Mouse (Mus musculus): Measurements from ENCODE around the gene Stxbp3. TPM values are rescaled to one million over a fixed set of nuclear protein-coding genes. Genes with fewer than 3 reads are reported as not detected.
"Not testable (repeated sequence)": the region's sequence is repeated elsewhere in the genome, so short reads cannot be mapped to it uniquely, and the experiment has no call there.

Stxbp3 gene
- polyA plus RNA-seq, 1 experiment, result 141 TPM

- Histone ChIP-seq H3K27ac (ENCODE audit: insufficient read depth, low read depth, low read length) (peak overlapping the region; percentile 86), H3K4me3 (ENCODE audit: insufficient read depth, low read length) (peak overlapping the region; percentile 47), H3K4me1 (ENCODE audit: control insufficient read depth, insufficient read depth, low read length) (peaks cover 65% of the 10 kb centered on the region)
- TF ChIP-seq POLR2A (IDR thresholded peaks at IDR 0.05; ENCODE audit: borderline replicate concordance, low read depth, low read length) (no peak), CTCF (IDR thresholded peaks at IDR 0.05; ENCODE audit: low read depth, low read length) (no peak)
Measured at GRCm38 (mm10) chr3:108880544-108881507, 40.5 kb upstream of the Stxbp3 start.

DNA sequence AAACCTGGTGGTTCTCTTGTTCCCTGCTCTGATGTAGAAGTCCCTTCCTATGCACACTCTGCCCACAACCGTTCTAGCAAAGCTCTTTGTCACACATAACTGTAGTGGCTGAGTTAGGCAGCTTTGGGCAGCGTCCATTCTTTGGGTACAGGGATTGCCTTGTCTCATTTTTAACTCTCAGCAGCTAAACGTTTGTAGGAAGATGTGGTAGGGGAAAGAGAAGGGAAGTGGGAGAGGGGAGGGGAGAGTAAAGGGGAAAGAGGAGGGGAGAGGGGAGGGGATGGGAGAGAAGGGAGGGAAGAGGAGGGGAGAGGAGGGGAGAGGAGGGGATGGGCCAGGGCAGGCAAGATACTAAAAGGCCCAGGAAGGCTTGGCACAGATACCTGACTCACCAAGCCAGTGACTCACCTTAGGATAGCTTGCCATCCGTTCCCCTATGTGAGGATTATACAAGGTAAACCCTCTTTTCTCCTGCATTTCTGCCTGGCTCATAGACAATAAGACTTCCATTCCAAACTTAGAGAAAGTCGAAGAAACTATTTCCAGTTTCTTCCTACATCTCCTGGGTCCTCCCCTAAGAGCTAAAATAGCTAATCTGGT, 39.6 kb upstream of the Stxbp3 start:
- Histone ChIP-seq H3K4me3 (ENCODE audit: insufficient read depth, low read length) (peak overlapping the region; percentile 47; the same call in 1 of the 2 replicates), H3K4me1 (ENCODE audit: control insufficient read depth, insufficient read depth, low read length) (peaks cover 56% of the 10 kb centered on the region), H3K27ac (ENCODE audit: insufficient read depth, low read depth, low read length) (peak overlapping the region; percentile 86)
- TF ChIP-seq POLR2A (IDR thresholded peaks at IDR 0.05; ENCODE audit: borderline replicate concordance, low read depth, low read length) (no peak), CTCF (IDR thresholded peaks at IDR 0.05; ENCODE audit: low read depth, low read length) (no peak)

- TF ChIP-seq POLR2A (IDR thresholded peaks at IDR 0.05; ENCODE audit: borderline replicate concordance, low read depth, low read length) (no peak), CTCF (IDR thresholded peaks at IDR 0.05; ENCODE audit: low read depth, low read length) (no peak)
- Histone ChIP-seq H3K4me1 (ENCODE audit: control insufficient read depth, insufficient read depth, low read length) (peaks cover 49% of the 10 kb centered on the region), H3K27ac (ENCODE audit: insufficient read depth, low read depth, low read length) (no peak overlapping the region), H3K4me3 (ENCODE audit: insufficient read depth, low read length) (no peak overlapping the region)
Measured at GRCm38 (mm10) chr3:108879129-108879528, 38.8 kb upstream of the Stxbp3 start.

DNA sequence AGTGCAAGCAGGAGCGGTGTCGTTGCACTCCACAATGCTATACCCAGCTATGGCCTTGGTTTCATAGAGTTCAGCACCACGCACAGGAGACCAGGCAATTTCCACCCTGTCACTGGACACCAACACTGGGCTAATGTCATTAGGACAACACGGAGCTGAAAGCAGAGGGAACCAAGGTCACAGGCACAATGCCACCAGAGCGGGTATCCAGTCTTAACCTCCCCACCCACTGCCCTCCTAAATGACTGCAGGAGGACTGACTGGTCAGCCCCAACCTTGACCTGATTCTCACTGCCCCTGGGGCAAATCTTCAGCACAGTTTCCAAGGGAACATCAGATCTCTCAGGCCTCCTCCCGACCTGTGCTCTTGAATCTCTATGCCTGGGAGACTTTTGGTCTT, 30.3 kb upstream of the Stxbp3 start:
- Histone ChIP-seq H3K4me1 (ENCODE audit: control insufficient read depth, insufficient read depth, low read length) (peaks cover 5% of the 10 kb centered on the region), H3K4me3 (ENCODE audit: insufficient read depth, low read length) (no peak overlapping the region)
- TF ChIP-seq POLR2A (IDR thresholded peaks at IDR 0.05; ENCODE audit: borderline replicate concordance, low read depth, low read length) (no peak), CTCF (IDR thresholded peaks at IDR 0.05; ENCODE audit: low read depth, low read length) (no peak)

GRCm38 (mm10) chr3:108867449-108867848, 27.1 kb upstream of the Stxbp3 start:
- Histone ChIP-seq H3K27ac (ENCODE audit: insufficient read depth, low read depth, low read length) (no peak overlapping the region), H3K4me3 (ENCODE audit: insufficient read depth, low read length) (no peak overlapping the region), H3K4me1 (ENCODE audit: control insufficient read depth, insufficient read depth, low read length) (peaks cover 23% of the 10 kb centered on the region)
- TF ChIP-seq CTCF (IDR thresholded peaks at IDR 0.05; ENCODE audit: low read depth, low read length) (no peak), POLR2A (IDR thresholded peaks at IDR 0.05; ENCODE audit: borderline replicate concordance, low read depth, low read length) (no peak)

More for the DNA sequence above, 30.3 kb upstream of the Stxbp3 start:
- H3K27ac ChIP-seq (ENCODE audit: insufficient read depth, low read depth, low read length), result no peak overlapping the region

DNA sequence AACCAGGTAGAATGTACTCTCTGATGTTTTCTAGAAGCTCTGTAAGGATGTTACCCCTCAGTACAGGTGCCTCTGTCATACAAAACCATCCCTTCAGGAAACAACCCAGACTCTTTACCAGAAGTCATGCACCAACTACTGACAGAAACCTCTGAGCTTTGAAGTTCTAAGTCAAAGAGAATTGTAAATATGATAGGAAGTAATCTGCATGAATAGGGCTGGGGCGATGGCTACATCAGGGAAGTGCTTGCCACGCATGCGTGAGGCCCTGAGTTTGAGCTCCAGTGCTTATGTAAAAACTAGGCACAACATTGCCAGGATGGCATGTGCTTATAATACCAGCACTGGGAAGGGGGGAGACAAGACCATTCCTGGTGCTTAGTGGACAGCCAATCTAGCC, 25.4 kb upstream of the Stxbp3 start:
- peak overlapping the region; percentile 94 for H3K27ac ChIP-seq (ENCODE audit: insufficient read depth, low read depth, low read length)
- TF ChIP-seq CTCF (IDR thresholded peaks at IDR 0.05; ENCODE audit: low read depth, low read length) (no peak), POLR2A (IDR thresholded peaks at IDR 0.05; ENCODE audit: borderline replicate concordance, low read depth, low read length) (no peak)
- H3K4me1 ChIP-seq (ENCODE audit: control insufficient read depth, insufficient read depth, low read length), result peaks cover 38% of the 10 kb centered on the region
- H3K4me3 ChIP-seq (ENCODE audit: insufficient read depth, low read length), result no peak overlapping the region

- TF ChIP-seq POLR2A (IDR thresholded peaks at IDR 0.05; ENCODE audit: borderline replicate concordance, low read depth, low read length) (no peak), CTCF (IDR thresholded peaks at IDR 0.05; ENCODE audit: low read depth, low read length) (no peak)
- Histone ChIP-seq H3K4me3 (ENCODE audit: insufficient read depth, low read length) (no peak overlapping the region), H3K4me1 (ENCODE audit: control insufficient read depth, insufficient read depth, low read length) (peaks cover 42% of the 10 kb centered on the region), H3K27ac (ENCODE audit: insufficient read depth, low read depth, low read length) (peak overlapping the region; percentile 94)
Measured at GRCm38 (mm10) chr3:108865129-108865528, 24.8 kb upstream of the Stxbp3 start.

DNA sequence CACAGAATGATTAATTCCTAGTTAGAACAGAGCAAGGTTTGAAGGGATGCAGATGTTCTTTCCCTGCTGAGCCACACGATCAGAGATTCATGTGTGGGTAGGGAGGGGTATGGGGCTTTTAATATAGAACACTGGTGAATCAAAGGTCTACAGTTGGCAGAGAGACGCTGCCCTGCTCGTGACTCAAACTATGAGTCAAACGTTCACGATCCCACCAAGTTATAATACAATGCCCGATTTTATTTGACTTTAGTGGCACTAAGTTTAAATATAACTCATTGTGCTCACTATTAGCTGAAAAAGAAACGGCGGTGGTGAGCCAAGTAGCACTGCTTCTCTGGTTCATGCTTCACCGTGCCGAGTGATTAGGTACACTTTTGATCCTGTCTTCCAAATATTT, 22.8 kb upstream of the Stxbp3 start:
- TF ChIP-seq POLR2A (IDR thresholded peaks at IDR 0.05; ENCODE audit: borderline replicate concordance, low read depth, low read length) (no peak), CTCF (IDR thresholded peaks at IDR 0.05; ENCODE audit: low read depth, low read length) (no peak)
- H3K27ac ChIP-seq (ENCODE audit: insufficient read depth, low read depth, low read length), result no peak overlapping the region
- no peak overlapping the region for H3K4me3 ChIP-seq (ENCODE audit: insufficient read depth, low read length)
- H3K4me1 ChIP-seq (ENCODE audit: control insufficient read depth, insufficient read depth, low read length), result peaks cover 60% of the 10 kb centered on the region

- not testable (repeated sequence) for H3K27ac ChIP-seq (ENCODE audit: insufficient read depth, low read depth, low read length); H3K4me3 ChIP-seq (ENCODE audit: insufficient read depth, low read length)
- H3K4me1 ChIP-seq (ENCODE audit: control insufficient read depth, insufficient read depth, low read length), result peaks cover 66% of the 10 kb centered on the region
Measured at GRCm38 (mm10) chr3:108862282-108862681, 22.0 kb upstream of the Stxbp3 start.

GRCm38 (mm10) chr3:108860786-108861185, 20.5 kb upstream of the Stxbp3 start:
- TF ChIP-seq POLR2A (IDR thresholded peaks at IDR 0.05; ENCODE audit: borderline replicate concordance, low read depth, low read length) (no peak), CTCF (IDR thresholded peaks at IDR 0.05; ENCODE audit: low read depth, low read length) (no peak)
- Histone ChIP-seq H3K4me3 (ENCODE audit: insufficient read depth, low read length) (no peak overlapping the region), H3K4me1 (ENCODE audit: control insufficient read depth, insufficient read depth, low read length) (peaks cover 75% of the 10 kb centered on the region), H3K27ac (ENCODE audit: insufficient read depth, low read depth, low read length) (peak overlapping the region; percentile 55)
